Mouse (Mus musculus) olfactory bulb, adult 2 months (tissue): ENCODE results near the gene 1700008O03Rik.

Experiments
- CTCF ChIP-seq: fragments of 200-500 bp; IDR thresholded peaks from 2 replicates; pipeline ENCODE4 v1.5.1; 2012; ENCODE audit warnings: low read depth, mild to moderate bottlenecking, low read length, moderate library complexity; ENCODE audit not compliant: insufficient read depth
- POLR2A ChIP-seq: fragments of 200-500 bp; IDR thresholded peaks from 2 replicates; pipeline ENCODE4 v1.6.1; 2012; ENCODE audit warnings: mild to moderate bottlenecking, low read depth, low read length, moderate library complexity; ENCODE audit not compliant: insufficient read depth

GRCm38 (mm10) chr7:44429534-44430488 lies 44.2 kb upstream of the 1700008O03Rik start:
- no peak for TF ChIP-seq CTCF
- TF ChIP-seq POLR2A = no peak
